Mouse (Mus musculus) hindbrain, embryonic 12.5 days (tissue): Measurements from ENCODE around the gene Ccdc126. TPM values are rescaled to one million over a fixed set of nuclear protein-coding genes. Genes with fewer than 3 reads are reported as not detected.

ENCODE experiments used
- ATAC-seq: fragments of 200-750 bp; cut with Nextera tagmentation; 2 replicates; pipeline ENCODE4 v1.8.0; 2017; ENCODE audit warnings: moderate TSS enrichment; ENCODE audit not compliant: low FRiP score
- H3K27ac ChIP-seq: fragments of 300-500 bp; sonication (generic); 2 replicates; pipeline ENCODE4 v1.5.1; 2016; ENCODE audit warnings: mild to moderate bottlenecking
- H3K27me3 ChIP-seq: fragments of 300-500 bp; sonication (generic); 2 replicates; pipeline ENCODE4 v1.6.1; 2016; ENCODE audit warnings: mild to moderate bottlenecking
- H3K36me3 ChIP-seq: fragments of 300-500 bp; sonication (generic); 2 replicates; pipeline ENCODE4 v1.6.1; 2016; ENCODE audit warnings: mild to moderate bottlenecking
- H3K4me1 ChIP-seq: fragments of 300-500 bp; sonication (generic); 2 replicates; pipeline ENCODE4 v1.6.1; 2016
- H3K4me2 ChIP-seq: fragments of 300-500 bp; sonication (generic); replicated peaks from 2 replicates; pipeline ENCODE4 v1.6.1; 2016; ENCODE audit warnings: mild to moderate bottlenecking
- H3K4me3 ChIP-seq: fragments of 300-500 bp; sonication (generic); 2 replicates; pipeline ENCODE4 v1.5.1; 2016; ENCODE audit warnings: mild to moderate bottlenecking
- H3K9ac ChIP-seq: fragments of 300-500 bp; sonication (generic); 2 replicates; pipeline ENCODE4 v1.6.1; 2016; ENCODE audit warnings: mild to moderate bottlenecking, moderate library complexity
- H3K9me3 ChIP-seq: fragments of 300-500 bp; sonication (generic); replicated peaks from 2 replicates; pipeline ENCODE4 v1.6.1; 2016; ENCODE audit warnings: mild to moderate bottlenecking
- WGBS: fragments of 180-500 bp; shearing (Covaris S2); methylation state at CpG from one replicate; pipeline ENCODE4 v1.1.7; 2016; 5-methylcytosine and 5-hydroxymethylcytosine counted together
- polyA plus RNA-seq: library from polyadenylated mRNA; unstranded; fragments of >200 nt; fragmentation: Nextera tagmentation; extraction: Ambion mirVana; gene quantifications from 2 replicates; pipeline ENCODE4 v1.2.1, GENCODE M21; 2016

Ccdc126 gene
- polyA plus RNA-seq, 1 experiment from 2014 or later: 7.0 TPM

DNA sequence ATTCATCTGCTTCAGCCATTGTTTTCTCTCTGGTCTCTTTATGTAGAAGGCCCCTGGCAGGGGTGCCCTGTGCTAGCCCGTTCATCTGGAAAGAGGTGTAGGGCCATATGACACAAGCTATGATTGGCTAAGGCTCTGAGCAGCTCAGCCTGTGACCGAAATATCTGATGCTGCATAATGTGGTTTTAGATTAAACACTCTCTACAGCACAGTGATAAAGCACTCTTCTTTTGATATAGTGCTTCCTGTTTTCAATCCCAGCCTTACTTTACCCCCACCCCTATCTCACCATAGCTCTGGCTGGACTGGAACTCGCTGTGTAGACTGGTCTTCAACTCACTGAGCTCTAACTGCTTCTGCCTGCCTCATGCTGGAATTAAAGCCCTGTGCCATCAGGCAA, 2.3 kb downstream of the Ccdc126 start:
- Histone ChIP-seq H3K4me1 (peaks cover 6% of the 10 kb centered on the region; the same call in 1 of the 2 replicates), H3K9ac (no peak overlapping the region), H3K9me3 (no peaks in the 10 kb centered on the region), H3K27me3 (no peaks in the 10 kb centered on the region), H3K36me3 (no peaks in the 10 kb centered on the region), H3K4me2 (no peak overlapping the region), H3K4me3 (no peak overlapping the region), H3K27ac (no peak overlapping the region)
- no peak for ATAC-seq
- WGBS: 86% methylated on average over 3 of the region's 3 CpGs

DNA sequence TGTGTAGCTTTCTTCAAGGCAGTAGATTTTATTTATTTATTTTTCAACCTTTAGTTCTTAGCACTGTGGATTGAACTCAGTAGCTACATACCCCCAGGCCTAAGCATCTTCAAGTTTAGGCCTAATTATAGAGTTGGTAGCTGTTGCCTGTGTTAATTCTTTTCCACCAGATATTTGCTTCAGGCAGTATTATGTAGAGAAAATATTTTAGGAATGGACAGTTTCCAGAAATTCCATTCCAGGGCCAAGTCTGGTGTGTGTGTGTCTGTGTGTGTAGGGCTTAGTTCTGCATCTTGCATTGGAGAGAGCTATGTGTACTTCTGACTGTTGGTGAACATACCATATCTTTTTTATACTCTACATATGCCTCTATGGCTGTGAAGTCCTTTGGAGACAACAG, 3.0 kb downstream of the Ccdc126 start:
- Histone ChIP-seq H3K27ac (no peak overlapping the region), H3K4me3 (no peak overlapping the region), H3K36me3 (no peaks in the 10 kb centered on the region), H3K9me3 (no peaks in the 10 kb centered on the region), H3K4me2 (no peak overlapping the region), H3K27me3 (no peaks in the 10 kb centered on the region), H3K9ac (no peak overlapping the region), H3K4me1 (peaks cover 6% of the 10 kb centered on the region; the same call in 1 of the 2 replicates)
- no peak for ATAC-seq

DNA sequence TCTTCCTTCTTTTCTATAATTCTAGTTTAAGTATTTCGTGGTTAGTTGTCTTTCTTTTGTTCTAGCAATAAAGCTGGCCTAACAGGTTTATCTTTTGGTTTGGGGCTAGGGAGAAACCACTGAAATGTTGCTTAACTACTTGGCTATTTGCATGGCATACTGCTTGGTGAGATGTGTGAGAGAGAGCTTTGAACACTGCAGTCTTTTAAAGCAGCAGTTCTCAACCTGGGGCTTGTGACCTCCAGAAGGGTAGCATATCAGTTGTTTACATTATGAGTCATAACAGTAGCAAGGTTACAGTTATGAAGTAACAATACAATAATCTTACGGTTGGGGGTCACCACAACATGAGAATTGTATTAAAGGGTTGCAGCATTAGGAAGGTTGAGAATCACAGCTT, 3.9 kb downstream of the Ccdc126 start:
- H3K9me3 ChIP-seq: no peaks in the 10 kb centered on the region
- H3K4me2 ChIP-seq: no peak overlapping the region
- H3K4me3 ChIP-seq: no peak overlapping the region
- no peak overlapping the region for H3K9ac ChIP-seq
- H3K27ac ChIP-seq: no peak overlapping the region
- no peak for ATAC-seq
- H3K36me3 ChIP-seq: no peaks in the 10 kb centered on the region
- peaks cover 6% of the 10 kb centered on the region; the same call in 1 of the 2 replicates for H3K4me1 ChIP-seq
- no peaks in the 10 kb centered on the region for H3K27me3 ChIP-seq
- WGBS: 84% methylated on average over 2 of the region's 2 CpGs

DNA sequence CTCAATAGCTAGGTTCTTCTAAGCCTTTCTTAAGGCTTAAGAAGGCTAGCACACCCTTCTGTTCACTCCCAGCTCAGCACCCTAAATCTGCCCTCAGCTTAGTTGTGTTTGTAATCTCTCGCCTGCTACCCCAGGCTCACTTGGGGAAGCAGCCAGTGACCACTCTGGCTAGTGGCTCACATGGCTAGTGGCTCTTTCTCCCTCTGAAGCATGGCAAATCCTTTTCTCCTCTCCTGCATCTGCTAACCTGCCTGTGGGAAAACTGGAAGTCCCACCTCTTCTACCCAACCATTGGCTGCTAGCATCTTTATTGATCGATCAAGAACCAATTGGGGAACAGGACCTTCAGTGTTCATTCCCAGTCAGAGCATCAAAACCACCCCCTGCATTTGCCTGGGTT, 5.5 kb downstream of the Ccdc126 start:
- ATAC-seq: no peak
- Histone ChIP-seq H3K9me3 (no peaks in the 10 kb centered on the region), H3K4me2 (no peak overlapping the region), H3K4me3 (no peak overlapping the region), H3K27ac (no peak overlapping the region), H3K4me1 (peaks cover 6% of the 10 kb centered on the region; the same call in 1 of the 2 replicates), H3K36me3 (no peaks in the 10 kb centered on the region), H3K27me3 (no peaks in the 10 kb centered on the region), H3K9ac (no peak overlapping the region)
- WGBS: 63% methylated on average over 2 of the region's 2 CpGs

DNA sequence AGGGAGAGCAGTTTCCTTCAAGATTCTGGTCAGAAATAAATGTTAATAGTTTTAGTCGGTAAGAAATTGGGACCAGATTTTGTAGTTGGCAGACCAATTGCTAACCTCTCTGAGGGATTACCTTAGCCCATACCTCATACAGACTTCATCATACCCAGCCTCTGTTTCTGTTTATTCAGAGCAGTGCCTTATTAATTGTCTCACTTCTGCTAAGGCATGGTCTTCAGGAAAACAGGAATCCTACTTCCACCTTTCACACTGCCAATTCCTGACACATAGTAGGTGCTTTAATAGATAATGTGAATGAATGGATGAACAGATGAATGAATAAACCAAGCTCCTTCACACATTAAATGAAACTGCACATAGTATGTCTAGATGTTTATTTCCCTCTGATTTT, 6.2 kb downstream of the Ccdc126 start:
- Histone ChIP-seq H3K9ac (no peak overlapping the region), H3K9me3 (no peaks in the 10 kb centered on the region), H3K27ac (no peak overlapping the region), H3K4me2 (no peak overlapping the region), H3K27me3 (no peaks in the 10 kb centered on the region), H3K4me3 (no peak overlapping the region), H3K36me3 (no peaks in the 10 kb centered on the region), H3K4me1 (0 out of 2 replicates have a peak, but pooled peaks cover under 1% of the 10 kb centered on the region)
- ATAC-seq: no peak
- WGBS: 76% methylated on average over 1 of the region's 1 CpGs

DNA sequence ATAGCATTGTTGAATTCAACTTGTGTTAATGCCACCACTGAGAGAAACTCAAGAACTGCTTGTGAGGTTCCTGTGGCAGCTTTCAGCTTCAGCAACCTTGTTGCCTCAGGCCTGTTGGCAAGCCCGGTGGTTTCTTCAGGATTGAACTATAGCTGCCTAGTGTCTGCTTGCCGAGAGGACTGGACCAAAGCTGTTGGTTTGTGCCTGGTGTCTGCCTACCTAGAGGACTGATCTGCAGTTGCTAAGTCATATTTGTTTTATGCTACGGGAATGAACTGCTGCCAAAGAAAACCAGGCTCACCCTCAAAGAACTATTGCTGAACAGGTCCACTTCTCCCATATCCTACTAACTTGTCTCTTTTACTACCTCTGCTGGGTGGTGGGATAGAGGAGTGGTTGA, 7.8 kb downstream of the Ccdc126 start:
- Histone ChIP-seq H3K36me3 (no peaks in the 10 kb centered on the region), H3K9ac (no peak overlapping the region), H3K27ac (no peak overlapping the region), H3K4me2 (no peak overlapping the region), H3K4me3 (no peak overlapping the region), H3K4me1 (no peaks in the 10 kb centered on the region), H3K9me3 (no peaks in the 10 kb centered on the region), H3K27me3 (no peaks in the 10 kb centered on the region)
- no peak for ATAC-seq
- 87% methylated on average over 3 of the region's 3 CpGs for WGBS

DNA sequence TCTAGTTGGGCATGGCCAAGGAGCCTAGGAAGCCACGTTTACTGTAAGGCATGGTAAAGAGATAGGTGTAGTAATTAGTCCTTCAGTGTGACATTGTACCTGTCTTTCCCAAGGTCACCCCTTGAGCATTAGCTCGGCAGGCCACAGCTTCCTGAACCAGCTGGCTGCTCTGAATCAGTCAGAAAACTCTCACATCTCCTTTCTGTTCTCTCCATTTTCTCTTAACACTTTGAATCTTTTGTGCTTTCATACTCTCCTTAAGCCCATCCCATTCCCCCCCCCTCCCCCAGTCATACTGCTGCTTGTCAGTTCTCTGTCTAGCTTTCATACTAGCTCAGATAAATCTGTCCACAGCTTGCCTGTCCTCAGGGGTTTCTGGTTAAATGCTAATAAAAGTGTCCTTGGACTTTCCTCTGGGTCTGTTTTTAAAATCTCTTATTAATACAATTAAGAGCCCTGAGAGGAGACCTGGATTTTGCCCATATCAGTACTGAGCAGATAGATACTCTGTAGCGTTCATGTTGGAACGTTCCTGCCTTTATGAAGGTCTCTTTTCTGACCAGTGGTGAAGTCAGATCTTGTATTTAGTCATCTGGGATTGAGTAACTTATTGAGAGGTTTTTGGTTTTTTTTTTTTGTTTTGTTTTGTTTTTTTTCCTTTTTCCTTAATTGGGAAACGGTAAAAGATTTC, 12.4 kb downstream of the Ccdc126 start:
- no peaks in the 10 kb centered on the region for H3K9me3 ChIP-seq
- no peak for ATAC-seq
- no peaks in the 10 kb centered on the region for H3K36me3 ChIP-seq
- no peak overlapping the region for H3K4me2 ChIP-seq
- WGBS: 78% methylated on average over 5 of the region's 5 CpGs
- no peak overlapping the region for H3K4me3 ChIP-seq
- no peak overlapping the region for H3K27ac ChIP-seq
- H3K27me3 ChIP-seq: no peaks in the 10 kb centered on the region
- H3K4me1 ChIP-seq: no peaks in the 10 kb centered on the region
- no peak overlapping the region for H3K9ac ChIP-seq

DNA sequence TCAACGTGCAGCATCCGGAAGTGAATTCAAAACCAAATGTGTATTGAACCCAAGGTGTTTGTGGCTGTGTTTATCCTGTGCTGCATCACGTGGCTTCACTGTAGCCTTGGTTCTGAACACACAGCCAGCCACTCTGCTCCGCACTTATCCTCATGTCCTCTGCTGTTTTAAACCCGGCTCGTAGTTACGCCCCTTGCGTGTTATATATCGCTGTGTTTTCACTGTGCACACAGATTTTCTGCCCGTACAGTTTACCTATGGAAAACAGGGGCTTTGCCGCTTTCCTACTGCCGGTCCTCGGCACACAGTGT, 12.9 kb downstream of the Ccdc126 start:
- WGBS: 78% methylated on average over 13 of the region's 13 CpGs
- Histone ChIP-seq H3K4me3 (no peak overlapping the region), H3K27ac (no peak overlapping the region), H3K4me2 (no peak overlapping the region), H3K9ac (no peak overlapping the region), H3K9me3 (no peaks in the 10 kb centered on the region), H3K36me3 (no peaks in the 10 kb centered on the region), H3K4me1 (no peaks in the 10 kb centered on the region), H3K27me3 (no peaks in the 10 kb centered on the region)
- no peak for ATAC-seq

DNA sequence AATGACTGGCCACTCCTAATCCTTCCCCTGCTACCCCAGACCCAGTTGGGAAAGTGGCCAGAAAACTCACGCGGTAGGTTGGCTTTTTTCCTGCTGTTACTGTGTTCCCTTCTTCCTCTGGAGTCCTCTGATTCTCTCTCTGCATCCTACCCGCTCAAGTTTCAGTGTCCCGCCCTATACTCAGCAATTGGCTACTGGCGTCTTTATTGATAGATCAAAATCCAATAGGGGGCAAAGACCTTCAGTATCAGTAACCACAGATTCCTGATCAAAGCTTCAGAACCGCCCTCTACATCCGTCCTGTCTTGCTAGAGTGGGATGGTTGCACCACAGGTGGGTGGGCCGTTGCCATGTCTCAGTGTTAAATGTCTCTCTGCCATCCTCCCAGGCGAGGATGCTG, 19.5 kb downstream of the Ccdc126 start:
- 12% methylated on average over 9 of the region's 9 CpGs for WGBS
- no peak for ATAC-seq
- Histone ChIP-seq H3K9me3 (no peaks in the 10 kb centered on the region), H3K4me1 (0 out of 2 replicates have a peak, but pooled peaks cover 3% of the 10 kb centered on the region), H3K4me3 (no peak overlapping the region), H3K27ac (no peak overlapping the region), H3K36me3 (no peaks in the 10 kb centered on the region), H3K4me2 (peak overlapping the region; percentile 11; the same call in 1 of the 2 replicates), H3K9ac (no peak overlapping the region), H3K27me3 (no peaks in the 10 kb centered on the region)

DNA sequence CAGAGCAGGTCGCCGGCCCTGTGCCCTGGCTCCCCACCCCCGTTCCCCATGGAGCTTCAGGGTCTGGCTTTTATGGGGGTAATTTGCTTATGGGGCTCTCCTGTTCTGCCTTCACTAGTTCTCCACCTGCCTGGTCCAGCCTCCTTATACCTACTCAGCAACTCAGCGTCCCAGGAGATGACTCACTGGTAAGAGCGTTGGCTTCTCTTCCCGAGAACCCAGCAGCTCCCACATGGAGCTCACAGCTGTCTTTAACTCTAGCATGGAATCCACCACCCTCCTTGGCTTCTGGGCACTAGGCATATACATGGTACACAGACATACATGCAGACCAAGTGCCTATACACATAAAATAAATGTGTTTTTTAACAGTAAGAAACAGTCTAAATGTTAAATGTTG, 20.1 kb downstream of the Ccdc126 start:
- no peak overlapping the region for H3K9ac ChIP-seq
- no peaks in the 10 kb centered on the region for H3K9me3 ChIP-seq
- H3K36me3 ChIP-seq: no peaks in the 10 kb centered on the region
- no peak overlapping the region for H3K27ac ChIP-seq
- 0 out of 2 replicates have a peak, but pooled peaks cover 3% of the 10 kb centered on the region for H3K4me1 ChIP-seq
- H3K4me2 ChIP-seq: 0 out of 2 replicates have a peak overlapping the region, but pooled peaks have one; percentile 11
- WGBS: 31% methylated on average over 6 of the region's 6 CpGs
- no peaks in the 10 kb centered on the region for H3K27me3 ChIP-seq
- no peak overlapping the region for H3K4me3 ChIP-seq
- no peak for ATAC-seq

DNA sequence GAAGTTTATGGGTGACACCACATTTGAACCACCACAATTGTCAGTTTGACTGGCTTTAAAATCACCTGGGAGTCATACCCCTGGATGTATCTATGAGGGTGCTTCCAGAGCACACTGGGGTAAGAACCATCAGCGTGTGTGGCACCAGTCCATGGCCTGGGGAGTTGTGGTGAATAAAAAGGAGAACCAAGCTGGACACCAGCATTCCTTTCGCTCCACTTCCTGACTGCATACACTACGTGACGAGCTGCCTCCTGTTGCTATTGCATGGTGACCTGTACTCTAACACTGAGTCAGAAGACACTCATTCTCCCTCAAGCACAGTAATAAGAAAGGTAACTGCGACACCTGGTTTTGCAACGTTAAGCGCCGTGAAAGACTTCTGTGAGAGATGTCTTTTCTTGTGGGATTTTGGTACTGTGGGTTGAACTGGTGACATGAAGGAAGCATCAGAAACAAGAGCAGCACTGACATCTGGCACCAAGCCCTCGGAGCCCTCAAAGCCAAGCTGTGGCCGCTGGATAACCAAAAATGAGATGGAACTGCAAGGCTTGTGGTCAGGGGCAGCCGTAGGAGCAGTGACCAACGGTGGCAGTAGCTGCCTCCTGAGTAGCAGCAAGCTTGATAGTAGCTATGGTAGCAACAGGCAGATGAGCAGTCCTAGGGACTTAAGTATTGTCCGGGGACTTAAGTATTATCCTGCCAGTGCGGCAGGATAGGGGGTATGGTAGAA, 24.8 kb downstream of the Ccdc126 start:
- no peaks in the 10 kb centered on the region for H3K27me3 ChIP-seq
- 0 out of 2 replicates have a peak, but pooled peaks cover 2% of the 10 kb centered on the region for H3K4me1 ChIP-seq
- no peaks in the 10 kb centered on the region for H3K9me3 ChIP-seq
- H3K4me3 ChIP-seq: no peak overlapping the region
- no peak overlapping the region for H3K27ac ChIP-seq
- 81% methylated on average over 14 of the region's 14 CpGs for WGBS
- no peak overlapping the region for H3K4me2 ChIP-seq
- H3K36me3 ChIP-seq: no peaks in the 10 kb centered on the region
- ATAC-seq: no peak
- H3K9ac ChIP-seq: no peak overlapping the region

DNA sequence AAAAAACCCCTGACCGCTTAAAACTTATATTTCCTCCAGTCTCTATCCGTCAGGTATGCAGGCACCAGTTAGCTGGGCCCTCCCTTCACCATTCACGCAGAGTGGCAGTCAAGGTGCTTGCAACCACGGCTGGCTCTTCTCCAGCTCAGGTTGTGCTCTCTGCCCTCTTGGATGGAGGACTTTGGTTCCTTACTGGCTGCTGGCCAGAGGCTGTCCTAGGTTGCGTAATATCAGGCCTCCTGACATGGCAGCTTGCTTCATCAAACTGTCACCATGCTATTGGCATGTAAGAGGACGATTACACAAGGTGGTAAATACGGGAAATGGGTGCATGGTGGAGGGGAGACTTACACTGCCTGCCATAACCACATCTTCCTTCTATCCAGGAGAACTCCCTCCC, 30.8 kb downstream of the Ccdc126 start:
- H3K27me3 ChIP-seq: no peaks in the 10 kb centered on the region
- no peaks in the 10 kb centered on the region for H3K4me1 ChIP-seq
- H3K4me3 ChIP-seq: no peak overlapping the region
- no peak for ATAC-seq
- H3K36me3 ChIP-seq: no peaks in the 10 kb centered on the region
- H3K9me3 ChIP-seq: 0 out of 2 replicates have a peak, but pooled peaks cover 2% of the 10 kb centered on the region
- no peak overlapping the region for H3K27ac ChIP-seq
- WGBS: 90% methylated on average over 7 of the region's 7 CpGs
- H3K4me2 ChIP-seq: no peak overlapping the region
- H3K9ac ChIP-seq: no peak overlapping the region

DNA sequence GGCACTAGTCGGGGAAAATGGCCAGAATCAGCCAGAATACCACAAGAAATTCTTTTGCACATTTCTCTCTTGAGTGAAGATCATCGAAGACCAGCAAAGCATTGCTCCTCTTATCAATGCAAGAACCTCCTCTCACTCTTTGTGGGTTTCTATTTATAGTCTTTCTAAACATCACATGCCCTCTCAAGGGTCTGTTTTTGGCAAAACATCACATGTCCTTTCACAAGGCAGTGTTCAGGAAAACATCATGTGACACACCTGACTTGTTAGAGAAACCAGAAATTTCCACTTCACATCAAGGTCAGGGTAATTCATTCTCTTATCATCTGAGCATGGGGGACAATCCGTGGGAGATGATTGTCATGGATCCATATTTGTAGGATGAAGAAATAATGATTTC, 35.5 kb downstream of the Ccdc126 start:
- WGBS: 81% methylated on average over 3 of the region's 3 CpGs
- Histone ChIP-seq H3K36me3 (no peaks in the 10 kb centered on the region), H3K9me3 (0 out of 2 replicates have a peak, but pooled peaks cover 2% of the 10 kb centered on the region), H3K27me3 (no peaks in the 10 kb centered on the region), H3K4me2 (no peak overlapping the region), H3K9ac (no peak overlapping the region), H3K27ac (no peak overlapping the region), H3K4me3 (no peak overlapping the region), H3K4me1 (no peaks in the 10 kb centered on the region)
- ATAC-seq: no peak
